Mouse (Mus musculus) liver, embryonic 14.5 days (tissue): ENCODE results near the gene Zcchc17.
A peak's percentile ranks its signal among the peaks of the same experiment; 100 is the strongest.

Experiments used
- CTCF ChIP-seq: IDR thresholded peaks from 2 replicates; pipeline ENCODE4 v1.5.1; 2016; ENCODE audit warnings: antibody characterized with exemption, low read depth, control low read depth
- EP300 ChIP-seq: IDR thresholded peaks from 2 replicates; pipeline ENCODE4 v1.6.1; 2016; ENCODE audit warnings: antibody characterized with exemption, low read depth

DNA sequence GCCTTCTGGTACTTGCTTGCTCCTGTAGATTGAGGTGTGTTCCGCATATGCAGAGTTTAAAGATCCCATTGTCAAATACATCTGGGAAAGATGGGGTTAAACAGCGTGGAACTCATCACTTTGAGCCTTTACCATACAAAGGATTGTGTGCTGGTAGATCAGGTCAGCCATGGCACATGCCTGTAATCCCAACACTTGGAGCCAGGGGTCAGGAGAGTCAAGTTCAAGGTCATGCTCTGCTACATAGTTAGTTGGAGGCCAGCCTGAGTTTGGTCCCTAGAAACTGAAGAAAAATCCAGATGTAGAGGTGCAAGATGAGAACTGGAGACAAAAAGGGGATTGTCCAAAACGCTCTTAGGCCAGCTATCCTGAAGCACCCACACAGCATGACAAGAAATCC is 31.5 kb upstream of the Zcchc17 start:
- TF ChIP-seq CTCF: peak; percentile 34
- TF ChIP-seq EP300: no peak
